Mouse (Mus musculus) megakaryocyte progenitor cell, adult 5-6 weeks (primary cell): Measurements from ENCODE around the gene Olfr1109. TPM values are rescaled to one million over a fixed set of nuclear protein-coding genes. Genes with fewer than 3 reads are reported as not detected.

Experiments used
- ATAC-seq: replicated peaks from 2 replicates; pipeline ENCODE4 v1.8.0; 2016; ENCODE audit warnings: mild to moderate bottlenecking, moderate TSS enrichment, inconsistent platforms; ENCODE audit not compliant: poor library complexity
- total RNA-seq, 2 experiments: library from RNA; stranded (forward) in 1 of 2; stranded (reverse) in 1 of 2; fragments of 157-497, 149-512 nt in 1 of 2; fragments of 200-1000 nt in 1 of 2; gene quantifications; 2 replicates each; pipeline versions ENCODE4 v1.2.3 to v1.2.4; 2015 to 2017

Olfr1109 gene
- total RNA-seq (2015) (not detected in 2 replicates), total RNA-seq (2017) (not detected in 2 replicates)

- ATAC-seq = no peak
These were observed at the start of gene Olfr1109 for GRCm38 (mm10) chr2:87095908-87096307. Gene Olfr1109, minus strand, starts transcription at chr2:87096008.

- no peak for ATAC-seq
These were observed 44.4 kb upstream of the Olfr1109 start, which contains the start of gene Olfr1110 for GRCm38 (mm10) chr2:87140200-87140599. Gene Olfr1110, minus strand, starts transcription at chr2:87140300.

GRCm38 (mm10) chr2:87114467-87114866, 18.7 kb upstream of the Olfr1109 start, which contains the start of gene Olfr259:
Gene Olfr259, minus strand, starts transcription at chr2:87114567.
- ATAC-seq = no peak

DNA sequence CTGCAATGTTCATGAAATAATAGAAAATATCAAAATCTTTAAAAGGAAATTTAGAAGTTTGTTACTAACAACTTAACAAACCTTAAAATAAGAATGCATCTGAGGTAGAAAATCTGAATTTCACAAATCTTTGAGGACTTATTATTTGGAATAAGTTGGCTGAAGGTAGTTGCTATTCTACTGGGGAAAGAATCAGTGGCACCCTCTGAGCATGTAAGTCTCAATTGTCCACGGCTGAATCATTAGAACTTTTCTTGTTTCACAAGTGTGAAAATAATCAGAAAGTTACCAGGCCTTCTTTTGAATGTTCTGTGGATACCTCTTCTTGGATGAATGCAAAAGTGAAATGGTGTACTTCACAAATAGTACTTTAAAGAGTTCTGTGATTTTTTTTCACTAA, 20.1 kb downstream of the Olfr1109 start, which contains the start of gene Olfr1107:
Olfr1107 (minus strand) TSS at position 101 of the 400 bp plus-strand sequence.
- ATAC-seq = no peak

DNA sequence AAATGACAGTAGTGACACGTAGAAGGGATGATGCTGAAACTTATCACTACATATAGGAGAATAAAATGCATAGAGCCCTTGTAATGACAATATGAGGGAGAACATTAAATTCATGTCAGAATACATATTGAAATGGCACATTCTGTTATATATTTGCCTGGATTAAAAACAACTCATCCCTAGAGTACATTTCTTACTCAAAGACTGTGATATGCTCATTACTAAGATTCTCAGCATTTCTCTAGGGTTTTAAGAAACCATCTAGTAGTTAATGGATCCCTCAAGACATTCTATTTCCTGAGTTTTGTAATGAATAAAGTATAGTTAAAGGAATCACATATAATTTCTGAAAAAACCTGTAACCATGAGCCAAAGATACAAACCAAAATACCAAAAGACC, 43.6 kb downstream of the Olfr1109 start, which contains the start of gene Olfr1106:
Olfr1106 (minus strand) TSS at position 101 of the 400 bp plus-strand sequence.
- ATAC-seq = no peak

Other genes starting within 250 kb of the Olfr1109 start
- not detected in 2 replicates for gene Olfr1095, start 244.3 kb downstream of the Olfr1109 start, total RNA-seq (2015)
- not detected in 2 replicates for gene Olfr1095, start 244.3 kb downstream of the Olfr1109 start, total RNA-seq (2017)
- not detected in 2 replicates for gene Gm13723, start 221.2 kb downstream of the Olfr1109 start, total RNA-seq (2015)
- not detected in 2 replicates for gene Gm13723, start 221.2 kb downstream of the Olfr1109 start, total RNA-seq (2017)
- not detected in 2 replicates for gene Olfr1097, start 203.8 kb downstream of the Olfr1109 start, total RNA-seq (2015)
- gene Olfr1097, start 203.8 kb downstream of the Olfr1109 start, total RNA-seq (2017) = not detected in 2 replicates
- not detected in 2 replicates for gene Olfr1098, start 171.5 kb downstream of the Olfr1109 start, total RNA-seq (2015)
- gene Olfr1098, start 171.5 kb downstream of the Olfr1109 start, total RNA-seq (2017) = not detected in 2 replicates
- gene Olfr1099, start 135.3 kb downstream of the Olfr1109 start, total RNA-seq (2015) = not detected in 2 replicates
- not detected in 2 replicates for gene Olfr1099, start 135.3 kb downstream of the Olfr1109 start, total RNA-seq (2017)
- not detected in 2 replicates for gene Olfr1100, start 116.1 kb downstream of the Olfr1109 start, total RNA-seq (2015)
- gene Olfr1100, start 116.1 kb downstream of the Olfr1109 start, total RNA-seq (2017) = not detected in 2 replicates
- gene Olfr1101, start 104.8 kb downstream of the Olfr1109 start, total RNA-seq (2015) = not detected in 2 replicates
- gene Olfr1101, start 104.8 kb downstream of the Olfr1109 start, total RNA-seq (2017) = not detected in 2 replicates
- gene Olfr1102, start 97.6 kb downstream of the Olfr1109 start, total RNA-seq (2015) = not detected in 2 replicates
- not detected in 2 replicates for gene Olfr1102, start 97.6 kb downstream of the Olfr1109 start, total RNA-seq (2017)
- not detected in 2 replicates for gene Olfr1104, start 68.9 kb downstream of the Olfr1109 start, total RNA-seq (2015)
- not detected in 2 replicates for gene Olfr1104, start 68.9 kb downstream of the Olfr1109 start, total RNA-seq (2017)
- gene Olfr1105, start 59.5 kb downstream of the Olfr1109 start, total RNA-seq (2015) = not detected in 2 replicates
- gene Olfr1105, start 59.5 kb downstream of the Olfr1109 start, total RNA-seq (2017) = not detected in 2 replicates
- not detected in 2 replicates for gene Olfr1106, start 43.7 kb downstream of the Olfr1109 start, total RNA-seq (2015)
- not detected in 2 replicates for gene Olfr1106, start 43.7 kb downstream of the Olfr1109 start, total RNA-seq (2017)
- not detected in 2 replicates for gene Olfr1107, start 20.2 kb downstream of the Olfr1109 start, total RNA-seq (2015)
- not detected in 2 replicates for gene Olfr1107, start 20.2 kb downstream of the Olfr1109 start, total RNA-seq (2017)
- not detected in 2 replicates for gene Olfr259, start 18.6 kb upstream of the Olfr1109 start, total RNA-seq (2015)
- not detected in 2 replicates for gene Olfr259, start 18.6 kb upstream of the Olfr1109 start, total RNA-seq (2017)
- gene Olfr1110, start 44.3 kb upstream of the Olfr1109 start, total RNA-seq (2015) = not detected in 2 replicates
- gene Olfr1110, start 44.3 kb upstream of the Olfr1109 start, total RNA-seq (2017) = not detected in 2 replicates
- not detected in 2 replicates for gene Olfr1111, start 56.6 kb upstream of the Olfr1109 start, total RNA-seq (2015)
- gene Olfr1111, start 56.6 kb upstream of the Olfr1109 start, total RNA-seq (2017) = not detected in 2 replicates
- not detected in 2 replicates for gene Olfr1112, start 91.8 kb upstream of the Olfr1109 start, total RNA-seq (2015)
- not detected in 2 replicates for gene Olfr1112, start 91.8 kb upstream of the Olfr1109 start, total RNA-seq (2017)
- gene Olfr1113, start 113.0 kb upstream of the Olfr1109 start, total RNA-seq (2015) = not detected in 2 replicates
- gene Olfr1113, start 113.0 kb upstream of the Olfr1109 start, total RNA-seq (2017) = not detected in 2 replicates
- gene Olfr1115, start 152.0 kb upstream of the Olfr1109 start, total RNA-seq (2015) = not detected in 2 replicates
- not detected in 2 replicates for gene Olfr1115, start 152.0 kb upstream of the Olfr1109 start, total RNA-seq (2017)
- not detected in 2 replicates for gene Olfr1116, start 171.5 kb upstream of the Olfr1109 start, total RNA-seq (2015)
- not detected in 2 replicates for gene Olfr1116, start 171.5 kb upstream of the Olfr1109 start, total RNA-seq (2017)
- gene Olfr1118, start 211.6 kb upstream of the Olfr1109 start, total RNA-seq (2015) = not detected in 2 replicates
- not detected in 2 replicates for gene Olfr1118, start 211.6 kb upstream of the Olfr1109 start, total RNA-seq (2017)